Mouse (Mus musculus): ENCODE measurements around the gene Rabep1. TPM values are rescaled to one million over a fixed set of nuclear protein-coding genes. Genes with fewer than 3 reads are reported as not detected.

Rabep1 gene
- 26.7 and 33.7 TPM in 2 replicates for polyA plus RNA-seq (2015; fragmentation: Nextera tagmentation; extraction: Ambion mirVana)

GRCm38 (mm10) chr11:70844559-70845456 lies at the start of gene Rabep1:
Gene Rabep1 (plus strand): TSS chr11:70844778.
- no peaks in the 10 kb centered on the region for H3K9me3 ChIP-seq
- peak; percentile 93 for ATAC-seq (ENCODE audit: insufficient number of reproducible peaks, low FRiP score, low TSS enrichment, low read depth)
- H3K27me3 ChIP-seq, result no peaks in the 10 kb centered on the region
- peak within 1 kb of the TSS; percentile 69 for H3K4me2 ChIP-seq
- H3K27ac ChIP-seq, result peak within 1 kb of the TSS; percentile 89
- peak within 1 kb of the TSS; percentile 78 for H3K9ac ChIP-seq
- under 1% methylated on average over 84 of the region's 88 CpGs for WGBS
- H3K4me3 ChIP-seq, result peak within 1 kb of the TSS; percentile 92
- no peaks in the 10 kb centered on the region for H3K36me3 ChIP-seq
- H3K4me1 ChIP-seq, result peaks cover 23% of the 10 kb centered on the region

- no peak for ATAC-seq (ENCODE audit: insufficient number of reproducible peaks, low FRiP score, low TSS enrichment, low read depth)
- WGBS, result 87% methylated on average over 2 of the region's 2 CpGs
- H3K36me3 ChIP-seq, result no peaks in the 10 kb centered on the region
- H3K9ac ChIP-seq, result no peak overlapping the region
- H3K9me3 ChIP-seq, result no peaks in the 10 kb centered on the region
- no peak overlapping the region for H3K4me2 ChIP-seq
- no peak overlapping the region for H3K4me3 ChIP-seq
- H3K4me1 ChIP-seq, result no peaks in the 10 kb centered on the region
- no peak overlapping the region for H3K27ac ChIP-seq
- H3K27me3 ChIP-seq, result no peaks in the 10 kb centered on the region
These were observed 42.2 kb upstream of the Rabep1 start for GRCm38 (mm10) chr11:70802208-70802864.

GRCm38 (mm10) chr11:70802865-70803261 lies 41.7 kb upstream of the Rabep1 start:
- H3K9me3 ChIP-seq, result no peaks in the 10 kb centered on the region
- no peaks in the 10 kb centered on the region for H3K36me3 ChIP-seq
- no peak overlapping the region for H3K4me3 ChIP-seq
- 70% methylated on average over 2 of the region's 2 CpGs for WGBS
- no peaks in the 10 kb centered on the region for H3K27me3 ChIP-seq
- no peak overlapping the region for H3K9ac ChIP-seq
- ATAC-seq (ENCODE audit: insufficient number of reproducible peaks, low FRiP score, low TSS enrichment, low read depth), result no peak
- H3K27ac ChIP-seq, result no peak overlapping the region
- H3K4me1 ChIP-seq, result no peaks in the 10 kb centered on the region
- no peak overlapping the region for H3K4me2 ChIP-seq

- H3K4me2 ChIP-seq, result no peak overlapping the region
- no peaks in the 10 kb centered on the region for H3K4me1 ChIP-seq
- H3K9me3 ChIP-seq, result no peaks in the 10 kb centered on the region
- no peak for ATAC-seq (ENCODE audit: insufficient number of reproducible peaks, low FRiP score, low TSS enrichment, low read depth)
- H3K27me3 ChIP-seq, result no peaks in the 10 kb centered on the region
- no peak overlapping the region for H3K9ac ChIP-seq
- H3K36me3 ChIP-seq, result no peaks in the 10 kb centered on the region
- H3K4me3 ChIP-seq, result no peak overlapping the region
- no peak overlapping the region for H3K27ac ChIP-seq
- WGBS, result 78% methylated on average over 6 of the region's 6 CpGs
These were observed 40.8 kb upstream of the Rabep1 start for GRCm38 (mm10) chr11:70803711-70804200.

- Histone ChIP-seq H3K27ac (no peak overlapping the region), H3K27me3 (no peaks in the 10 kb centered on the region), H3K4me2 (no peak overlapping the region), H3K36me3 (no peaks in the 10 kb centered on the region), H3K4me1 (no peaks in the 10 kb centered on the region), H3K9me3 (no peaks in the 10 kb centered on the region), H3K9ac (no peak overlapping the region), H3K4me3 (no peak overlapping the region)
- ATAC-seq (ENCODE audit: insufficient number of reproducible peaks, low FRiP score, low TSS enrichment, low read depth), result no peak
- 76% methylated on average over 3 of the region's 3 CpGs for WGBS
These were observed 40.2 kb upstream of the Rabep1 start for GRCm38 (mm10) chr11:70804395-70804794.

GRCm38 (mm10) chr11:70805641-70806175 lies 38.9 kb upstream of the Rabep1 start:
- no peaks in the 10 kb centered on the region for H3K4me1 ChIP-seq
- H3K36me3 ChIP-seq, result no peaks in the 10 kb centered on the region
- ATAC-seq (ENCODE audit: insufficient number of reproducible peaks, low FRiP score, low TSS enrichment, low read depth), result no peak
- no peak overlapping the region for H3K4me3 ChIP-seq
- H3K27me3 ChIP-seq, result no peaks in the 10 kb centered on the region
- H3K4me2 ChIP-seq, result no peak overlapping the region
- no peak overlapping the region for H3K27ac ChIP-seq
- H3K9ac ChIP-seq, result no peak overlapping the region
- whole genome bisulfite sequencing, result 80% methylated on average over 8 of the region's 8 CpGs
- no peaks in the 10 kb centered on the region for H3K9me3 ChIP-seq

- H3K27me3 ChIP-seq, result no peaks in the 10 kb centered on the region
- H3K4me2 ChIP-seq, result no peak overlapping the region
- H3K27ac ChIP-seq, result no peak overlapping the region
- WGBS, result 82% methylated on average over 4 of the region's 4 CpGs
- no peak overlapping the region for H3K4me3 ChIP-seq
- ATAC-seq (ENCODE audit: insufficient number of reproducible peaks, low FRiP score, low TSS enrichment, low read depth), result no peak
- no peaks in the 10 kb centered on the region for H3K9me3 ChIP-seq
- H3K4me1 ChIP-seq, result no peaks in the 10 kb centered on the region
- no peak overlapping the region for H3K9ac ChIP-seq
- H3K36me3 ChIP-seq, result no peaks in the 10 kb centered on the region
These were observed 37.9 kb upstream of the Rabep1 start for GRCm38 (mm10) chr11:70806697-70807096.

GRCm38 (mm10) chr11:70807630-70808029 lies 36.9 kb upstream of the Rabep1 start:
- 83% methylated on average over 4 of the region's 4 CpGs for WGBS
- Histone ChIP-seq H3K4me3 (no peak overlapping the region), H3K4me1 (no peaks in the 10 kb centered on the region), H3K36me3 (no peaks in the 10 kb centered on the region), H3K27ac (no peak overlapping the region), H3K27me3 (0 out of 2 replicates have a peak, but pooled peaks cover 5% of the 10 kb centered on the region), H3K9ac (no peak overlapping the region), H3K4me2 (no peak overlapping the region), H3K9me3 (no peaks in the 10 kb centered on the region)
- ATAC-seq (ENCODE audit: insufficient number of reproducible peaks, low FRiP score, low TSS enrichment, low read depth), result no peak

- Histone ChIP-seq H3K9ac (no peak overlapping the region), H3K27ac (no peak overlapping the region), H3K27me3 (0 out of 2 replicates have a peak, but pooled peaks cover 5% of the 10 kb centered on the region), H3K9me3 (no peaks in the 10 kb centered on the region), H3K4me2 (no peak overlapping the region), H3K4me1 (no peaks in the 10 kb centered on the region), H3K4me3 (no peak overlapping the region), H3K36me3 (no peaks in the 10 kb centered on the region)
- 62% methylated on average over 3 of the region's 3 CpGs for WGBS
- no peak for ATAC-seq (ENCODE audit: insufficient number of reproducible peaks, low FRiP score, low TSS enrichment, low read depth)
These were observed 36.5 kb upstream of the Rabep1 start for GRCm38 (mm10) chr11:70808101-70808500.

- Histone ChIP-seq H3K9ac (no peak overlapping the region), H3K36me3 (no peaks in the 10 kb centered on the region), H3K9me3 (no peaks in the 10 kb centered on the region), H3K4me2 (no peak overlapping the region), H3K27me3 (0 out of 2 replicates have a peak, but pooled peaks cover 5% of the 10 kb centered on the region), H3K4me1 (no peaks in the 10 kb centered on the region), H3K27ac (no peak overlapping the region), H3K4me3 (no peak overlapping the region)
- 21% methylated on average over 1 of the region's 1 CpGs for WGBS
- ATAC-seq (ENCODE audit: insufficient number of reproducible peaks, low FRiP score, low TSS enrichment, low read depth), result no peak
These were observed 35.6 kb upstream of the Rabep1 start for GRCm38 (mm10) chr11:70809011-70809410.

GRCm38 (mm10) chr11:70811041-70811440 lies 33.5 kb upstream of the Rabep1 start:
- no peak overlapping the region for H3K4me2 ChIP-seq
- 79% methylated on average over 5 of the region's 5 CpGs for WGBS
- no peak overlapping the region for H3K9ac ChIP-seq
- H3K27ac ChIP-seq, result no peak overlapping the region
- no peaks in the 10 kb centered on the region for H3K36me3 ChIP-seq
- no peak for ATAC-seq (ENCODE audit: insufficient number of reproducible peaks, low FRiP score, low TSS enrichment, low read depth)
- no peaks in the 10 kb centered on the region for H3K9me3 ChIP-seq
- 0 out of 2 replicates have a peak, but pooled peaks cover 5% of the 10 kb centered on the region for H3K27me3 ChIP-seq
- no peak overlapping the region for H3K4me3 ChIP-seq
- no peaks in the 10 kb centered on the region for H3K4me1 ChIP-seq

Measured in limb, embryonic 15.5 days (tissue).